19 mouse cellular contexts compared by ENCODE assay signal in the genomic region with DNA sequence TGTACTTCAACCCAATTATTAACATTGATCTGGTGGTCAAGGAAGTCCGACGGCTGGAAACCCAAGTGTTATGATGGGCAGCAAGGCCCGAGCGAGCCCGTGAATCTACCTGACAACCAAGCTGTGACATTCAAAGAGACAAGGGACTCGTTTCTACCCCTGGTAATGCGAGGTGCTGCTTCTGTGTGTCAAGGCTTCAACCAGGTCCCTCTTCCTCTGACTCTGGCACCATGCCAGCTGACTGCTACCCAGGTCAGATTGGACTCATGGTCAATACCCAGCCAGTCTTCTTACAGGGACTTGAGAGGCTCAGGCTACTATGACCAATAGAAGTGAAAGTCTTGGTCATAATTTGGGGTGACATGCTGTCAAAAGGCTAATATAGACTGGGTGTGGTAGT. TPM values are rescaled to one million over a fixed set of nuclear protein-coding genes. Genes with fewer than 3 reads are reported as not detected.
DNase-seq lines count a peak whose midpoint lies in the region; ATAC-seq and TF ChIP-seq lines count a peak whose summit lies in the region.
"Had no signal": no experiment of that assay in that cellular context is flagged by ENCODE, and none has a peak within 500 bp of the region (broad histone marks: within the 10 kb centered on the region; RNA-seq: fewer than 3 reads in every experiment).

No protein-coding gene starts in this region.

- H3K36me3 ChIP-seq in kidney, embryonic 14.5 days (ENCODE audit: control insufficient read depth, insufficient read depth, low read length), result peaks cover 46% of the 10 kb centered on the region
- H3K36me3 ChIP-seq in intestine, postnatal 0 days (ENCODE audit: control insufficient read depth, insufficient read depth), result peaks cover 61% of the 10 kb centered on the region

- H3K4me2 ChIP-seq in kidney, embryonic 14.5 days (replicated peaks; ENCODE audit: low read depth, low read length), result no peak overlapping the region
- H3K4me2 ChIP-seq in intestine, postnatal 0 days (replicated peaks; ENCODE audit: low read depth), result no peak overlapping the region
- H3K4me2 ChIP-seq: embryonic facial prominence, embryonic 12.5 days; heart, embryonic 13.5 days; hindbrain, embryonic 12.5 days; intestine, embryonic 15.5 days; lung, embryonic 15.5 days; neural tube, embryonic 12.5 days had no signal

- WGBS in kidney, embryonic 14.5 days, result 95% methylated on average over 7 of the region's 7 CpGs
- 92% methylated on average over 7 of the region's 7 CpGs for WGBS in intestine, postnatal 0 days

- no peak for TF ChIP-seq CTCF in intestine, postnatal 0 days (IDR thresholded peaks at IDR 0.05; ENCODE audit: low read depth)

- H3K27me3 ChIP-seq in kidney, embryonic 14.5 days (ENCODE audit: control insufficient read depth, insufficient read depth, low read length), result no peaks in the 10 kb centered on the region
- no peaks in the 10 kb centered on the region for H3K27me3 ChIP-seq in intestine, postnatal 0 days (replicated peaks; ENCODE audit: control insufficient read depth, insufficient read depth, low read length)
- H3K27me3 ChIP-seq: embryonic facial prominence, embryonic 12.5 days; heart, embryonic 13.5 days; hindbrain, embryonic 12.5 days; intestine, embryonic 15.5 days; lung, embryonic 15.5 days; neural tube, embryonic 12.5 days had no signal

- no peak overlapping the region for H3K27ac ChIP-seq in kidney, embryonic 14.5 days (ENCODE audit: low read depth, low read length)
- H3K27ac ChIP-seq in intestine, postnatal 0 days (ENCODE audit: low read depth, low read length), result no peak overlapping the region
- H3K27ac ChIP-seq: embryonic facial prominence, embryonic 12.5 days; heart, embryonic 13.5 days; hindbrain, embryonic 12.5 days; intestine, embryonic 15.5 days; lung, embryonic 15.5 days; neural tube, embryonic 12.5 days had no signal

- no peak for ATAC-seq in kidney, embryonic 14.5 days (ENCODE audit: low FRiP score, low TSS enrichment)
- ATAC-seq in intestine, postnatal 0 days, result no peak
- ATAC-seq: intestine, embryonic 15.5 days had no signal

- no peak overlapping the region for H3K9ac ChIP-seq in kidney, embryonic 14.5 days (ENCODE audit: low read depth, low read length)
- no peak overlapping the region for H3K9ac ChIP-seq in intestine, postnatal 0 days (ENCODE audit: low read depth, low read length)
- H3K9ac ChIP-seq: embryonic facial prominence, embryonic 12.5 days; heart, embryonic 13.5 days; hindbrain, embryonic 12.5 days; intestine, embryonic 15.5 days; lung, embryonic 15.5 days; neural tube, embryonic 12.5 days had no signal

- H3K9me3 ChIP-seq in kidney, embryonic 14.5 days (ENCODE audit: control insufficient read depth, low read length), result no peaks in the 10 kb centered on the region
- no peaks in the 10 kb centered on the region for H3K9me3 ChIP-seq in intestine, postnatal 0 days (ENCODE audit: control insufficient read depth)
- H3K9me3 ChIP-seq: embryonic facial prominence, embryonic 12.5 days; heart, embryonic 13.5 days; hindbrain, embryonic 12.5 days; intestine, embryonic 15.5 days; lung, embryonic 15.5 days; neural tube, embryonic 12.5 days had no signal

- DNase-seq in gastrocnemius, adult 18-20 months (ENCODE audit: low spot score), result peak; percentile 5
- no peak for DNase-seq in gastrocnemius, postnatal 25 days
- peak; percentile 13 for DNase-seq in kidney, postnatal 14 days
- peak; percentile 24 for DNase-seq in adrenal gland, postnatal 10 days
- DNase-seq in adrenal gland, postnatal 36 days, result peak; percentile 12 to 24
- DNase-seq in thymus, postnatal 4 days, result no peak
- DNase-seq: gastrocnemius, postnatal 36 days had no signal

- no peak overlapping the region for H3K4me3 ChIP-seq in kidney, embryonic 14.5 days (ENCODE audit: low read length)
- no peak overlapping the region for H3K4me3 ChIP-seq in intestine, postnatal 0 days (ENCODE audit: low read depth, low read length)
- H3K4me3 ChIP-seq: embryonic facial prominence, embryonic 12.5 days; heart, embryonic 13.5 days; hindbrain, embryonic 12.5 days; intestine, embryonic 15.5 days; lung, embryonic 15.5 days; neural tube, embryonic 12.5 days had no signal

- H3K4me1 ChIP-seq in kidney, embryonic 14.5 days (ENCODE audit: control insufficient read depth, insufficient read depth, low read length), result no peaks in the 10 kb centered on the region
- no peaks in the 10 kb centered on the region for H3K4me1 ChIP-seq in intestine, postnatal 0 days (replicated peaks; ENCODE audit: control insufficient read depth, insufficient read depth, low read length)
- H3K4me1 ChIP-seq: embryonic facial prominence, embryonic 12.5 days; heart, embryonic 13.5 days; hindbrain, embryonic 12.5 days; intestine, embryonic 15.5 days; lung, embryonic 15.5 days; neural tube, embryonic 12.5 days had no signal

RNA-seq across cellular contexts. Expression of a gene that starts 28.6 kb away (rescaled TPM):
- not detected for total RNA-seq in gastrocnemius, adult 18-20 months (2021)
- total RNA-seq in gastrocnemius, postnatal 25 days (2021), result not detected
- 0.13 TPM in 1 of 2 replicates, not detected in the other for polyA plus RNA-seq in kidney, embryonic 14.5 days (2014; fragmentation: Nextera tagmentation; extraction: Ambion mirVana)
- not detected for total RNA-seq in adrenal gland, postnatal 10 days (2021)
- total RNA-seq in adrenal gland, postnatal 36 days (2021), result not detected
- polyA plus RNA-seq in intestine, postnatal 0 days (2015; fragmentation: Nextera tagmentation; extraction: Ambion mirVana), result 9.1 and 10.5 TPM in 2 replicates
- total RNA-seq: adrenal gland, adult 18-20 months; gastrocnemius, postnatal 36 days; left cerebral cortex, postnatal 25 days; liver, adult 2 months; megakaryocyte-erythroid progenitor cell, adult 5-6 weeks had no signal
- polyA plus RNA-seq: embryonic facial prominence, embryonic 12.5 days; liver, adult 2 months had no signal

RNA-seq across cellular contexts. Expression of a gene that starts 30.5 kb away (rescaled TPM):
- 1 to 10 TPM; 2.3 to 2.7 TPM for total RNA-seq in gastrocnemius, adult 18-20 months (2021)
- 1 to 10 TPM; 1.7 to 2.0 TPM for total RNA-seq in gastrocnemius, postnatal 25 days (2021)
- 6.9 and 7.3 TPM in 2 replicates for polyA plus RNA-seq in kidney, embryonic 14.5 days (2014; fragmentation: Nextera tagmentation; extraction: Ambion mirVana)
- 1 to 10 TPM; 6.5 to 7.5 TPM for total RNA-seq in adrenal gland, postnatal 10 days (2021)
- 1 to 10 TPM; 4.1 to 6.4 TPM for total RNA-seq in adrenal gland, postnatal 36 days (2021)
- polyA plus RNA-seq in intestine, postnatal 0 days (2015; fragmentation: Nextera tagmentation; extraction: Ambion mirVana), result 2.5 and 2.7 TPM in 2 replicates

RNA-seq across cellular contexts. Expression of a gene that starts 30.5 kb away (rescaled TPM):
- total RNA-seq in gastrocnemius, adult 18-20 months (2021), result 10 to 100 TPM; 33.1 to 33.2 TPM
- total RNA-seq in gastrocnemius, postnatal 25 days (2021), result 10 to 100 TPM; 29.1 to 37.1 TPM
- 50.3 and 51.1 TPM in 2 replicates for polyA plus RNA-seq in kidney, embryonic 14.5 days (2014; fragmentation: Nextera tagmentation; extraction: Ambion mirVana)
- total RNA-seq in adrenal gland, postnatal 10 days (2021), result 10 to 100 TPM; 63.2 to 69.8 TPM
- total RNA-seq in adrenal gland, postnatal 36 days (2021), result 10 to 100 TPM; 43.9 to 52.1 TPM
- polyA plus RNA-seq in intestine, postnatal 0 days (2015; fragmentation: Nextera tagmentation; extraction: Ambion mirVana), result 19.4 and 21.1 TPM in 2 replicates

RNA-seq across cellular contexts. Expression of a gene that starts 34.2 kb away (rescaled TPM):
- 1 to 10 TPM; 6.8 to 7.4 TPM for total RNA-seq in gastrocnemius, adult 18-20 months (2021)
- 1 to 10 TPM; 5.9 to 6.1 TPM for total RNA-seq in gastrocnemius, postnatal 25 days (2021)
- polyA plus RNA-seq in kidney, embryonic 14.5 days (2014; fragmentation: Nextera tagmentation; extraction: Ambion mirVana), result 25.6 and 42.1 TPM in 2 replicates
- 10 to 100 TPM; 34.4 to 37.4 TPM for total RNA-seq in adrenal gland, postnatal 10 days (2021)
- total RNA-seq in adrenal gland, postnatal 36 days (2021), result 10 to 100 TPM; 27.1 to 44.2 TPM
- 15.4 and 17.4 TPM in 2 replicates for polyA plus RNA-seq in intestine, postnatal 0 days (2015; fragmentation: Nextera tagmentation; extraction: Ambion mirVana)

Comparison
In these comparisons a context has a peak if more than half of its experiments do, and no peak if none do; other contexts are left out.
1. DNase-seq: peak in gastrocnemius, adult 18-20 months (single experiment), kidney, postnatal 14 days (single experiment), adrenal gland, postnatal 10 days (single experiment) and adrenal gland, postnatal 36 days (2 of 2); none in gastrocnemius, postnatal 25 days (single experiment) and thymus, postnatal 4 days (single experiment).